ENCODE assay signal across 8 mouse cellular contexts in the genomic region with DNA sequence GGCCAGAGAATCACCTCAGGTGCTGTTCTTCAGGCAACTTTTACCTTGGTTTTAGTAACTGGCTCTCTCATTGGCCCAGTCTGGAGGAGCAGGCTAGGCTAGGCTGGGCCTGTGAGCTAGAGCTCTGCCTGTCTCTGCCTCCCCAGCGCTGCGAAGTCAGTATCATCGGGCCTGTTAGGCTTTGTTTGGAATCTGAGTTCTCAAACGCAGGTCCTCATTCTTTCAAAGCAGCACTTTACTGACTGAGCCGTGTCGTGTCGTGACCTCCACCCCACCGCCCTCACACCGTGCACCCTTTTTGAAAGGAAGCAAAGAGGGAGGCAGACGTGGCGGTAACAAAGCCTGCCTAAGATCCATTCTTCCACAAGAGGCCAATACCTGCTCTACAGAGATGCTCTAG. TPM values are rescaled to one million over a fixed set of nuclear protein-coding genes. Genes with fewer than 3 reads are reported as not detected.
DNase-seq lines count a peak whose midpoint lies in the region; ATAC-seq and TF ChIP-seq lines count a peak whose summit lies in the region.

No protein-coding gene starts in this region.

- WGBS in neural tube, embryonic 11.5 days, result 40% methylated on average over 11 of the region's 11 CpGs
- 63% methylated on average over 11 of the region's 11 CpGs for WGBS in limb, embryonic 10.5 days
- 38% methylated on average over 11 of the region's 11 CpGs for WGBS in neural tube, embryonic 14.5 days

- no peaks in the 10 kb centered on the region for H3K9me3 ChIP-seq in neural tube, embryonic 11.5 days (ENCODE audit: control insufficient read depth, low read length)
- H3K9me3 ChIP-seq in limb, embryonic 10.5 days (replicated peaks), result no peaks in the 10 kb centered on the region
- H3K9me3 ChIP-seq in neural tube, embryonic 14.5 days (ENCODE audit: control insufficient read depth, low read length), result no peaks in the 10 kb centered on the region

- TF ChIP-seq CTCF in embryonic fibroblast, embryonic 13.5 days (IDR thresholded peaks at IDR 0.05; ENCODE audit: borderline replicate concordance, insufficient read depth, low read length), result no peak

- H3K36me3 ChIP-seq in neural tube, embryonic 11.5 days (ENCODE audit: control insufficient read depth, insufficient read depth, low read length), result no peaks in the 10 kb centered on the region; the same call in 1 of the 2 replicates
- peaks cover 9% of the 10 kb centered on the region for H3K36me3 ChIP-seq in limb, embryonic 10.5 days
- no peaks in the 10 kb centered on the region for H3K36me3 ChIP-seq in neural tube, embryonic 14.5 days (ENCODE audit: control insufficient read depth, insufficient read depth, low read length)

- H3K4me3 ChIP-seq in neural tube, embryonic 11.5 days (ENCODE audit: low read depth, low read length), result peak overlapping the region; percentile 89
- peak overlapping the region; percentile 22 for H3K4me3 ChIP-seq in embryonic fibroblast, embryonic 13.5 days (ENCODE audit: insufficient read depth, low read length)
- H3K4me3 ChIP-seq in limb, embryonic 10.5 days, result peak overlapping the region; percentile 95
- H3K4me3 ChIP-seq in neural tube, embryonic 14.5 days (ENCODE audit: low read depth, low read length), result peak overlapping the region; percentile 92

- peak overlapping the region; percentile 76 for H3K4me2 ChIP-seq in neural tube, embryonic 11.5 days (ENCODE audit: low read depth)
- peak overlapping the region; percentile 79 for H3K4me2 ChIP-seq in neural tube, embryonic 14.5 days (ENCODE audit: low read depth, low read length)

- DNase-seq in neural tube, embryonic 11.5 days (ENCODE audit: low spot score), result no peak
- DNase-seq in neural tube, embryonic 10.5 days (ENCODE audit: extremely low spot score, low spot score), result no peak
- no peak for DNase-seq in limb, embryonic 10.5 days (ENCODE audit: low spot score)
- DNase-seq in left cerebral cortex, postnatal 36 days (ENCODE audit: low spot score in 2 of 2), result no peak
- DNase-seq in MN1 (ENCODE audit: low spot score), result no peak

- intact Hi-C loops in left cerebral cortex, postnatal 36 days (cut with DNase I), result loop anchor here (5.0 kb wide), 1 partner anchor 117 kb away; a partner anchor contains a TSS

- H3K27me3 ChIP-seq in neural tube, embryonic 11.5 days (ENCODE audit: control insufficient read depth, insufficient read depth, low read length), result no peaks in the 10 kb centered on the region
- H3K27me3 ChIP-seq in limb, embryonic 10.5 days (ENCODE audit: low read depth, poor library complexity, severe bottlenecking), result no peaks in the 10 kb centered on the region
- H3K27me3 ChIP-seq in neural tube, embryonic 14.5 days (ENCODE audit: control insufficient read depth, insufficient read depth, low read length), result no peaks in the 10 kb centered on the region

- H3K4me1 ChIP-seq in neural tube, embryonic 11.5 days (ENCODE audit: control insufficient read depth, insufficient read depth, low read length), result peaks cover 18% of the 10 kb centered on the region
- 0 out of 2 replicates have a peak, but pooled peaks cover 2% of the 10 kb centered on the region for H3K4me1 ChIP-seq in embryonic fibroblast, embryonic 13.5 days (ENCODE audit: control insufficient read depth, insufficient read depth, low read length)
- H3K4me1 ChIP-seq in limb, embryonic 10.5 days, result peaks cover 25% of the 10 kb centered on the region
- H3K4me1 ChIP-seq in neural tube, embryonic 14.5 days (ENCODE audit: control insufficient read depth, insufficient read depth, low read length), result peaks cover 12% of the 10 kb centered on the region; the same call in 1 of the 2 replicates

- no peak for ATAC-seq in neural tube, embryonic 11.5 days (ENCODE audit: insufficient read depth, low FRiP score, low TSS enrichment)
- no peak for ATAC-seq in neural tube, embryonic 14.5 days (ENCODE audit: low read depth)
- no peak for ATAC-seq in granulocyte monocyte progenitor cell, adult 5-6 weeks (replicated peaks; ENCODE audit: poor library complexity, severe bottlenecking)

- H3K9ac ChIP-seq in neural tube, embryonic 11.5 days (ENCODE audit: low read length), result peak overlapping the region; percentile 51
- peak overlapping the region; percentile 32; the same call in 1 of the 2 replicates for H3K9ac ChIP-seq in neural tube, embryonic 14.5 days (replicated peaks; ENCODE audit: low read depth, low read length)

- TF ChIP-seq POLR2A in embryonic fibroblast, embryonic 13.5 days (IDR thresholded peaks at IDR 0.05; ENCODE audit: low read depth, low read length), result no peak

- H3K27ac ChIP-seq in neural tube, embryonic 11.5 days (ENCODE audit: low read depth, low read length), result no peak overlapping the region
- no peak overlapping the region for H3K27ac ChIP-seq in embryonic fibroblast, embryonic 13.5 days (ENCODE audit: insufficient read depth, low read length)
- peak overlapping the region; percentile 96 for H3K27ac ChIP-seq in limb, embryonic 10.5 days
- H3K27ac ChIP-seq in neural tube, embryonic 14.5 days (ENCODE audit: low read depth, low read length), result no peak overlapping the region

RNA-seq across cellular contexts. Expression of a gene that starts 0.9 kb away (rescaled TPM):
- polyA plus RNA-seq in neural tube, embryonic 11.5 days (2014; fragmentation: Nextera tagmentation; extraction: Ambion mirVana), result 33.0 and 39.0 TPM in 2 replicates
- 101 and 107 TPM in 2 replicates for polyA plus RNA-seq in embryonic fibroblast, embryonic 13.5 days (2011; ENCODE audit: insufficient read length, low read depth, missing spikeins)
- 62.9 and 73.7 TPM in 2 replicates for polyA plus RNA-seq in limb, embryonic 10.5 days (2016; fragmentation: Nextera tagmentation; extraction: Ambion mirVana)
- polyA plus RNA-seq in neural tube, embryonic 14.5 days (2014; fragmentation: Nextera tagmentation; extraction: Ambion mirVana), result 18.5 and 19.6 TPM in 2 replicates
- 109 and 147 TPM in 2 replicates for total RNA-seq in granulocyte monocyte progenitor cell, adult 5-6 weeks (2014; fragmentation: Nextera tagmentation)
- total RNA-seq in granulocyte monocyte progenitor cell, adult 5-6 weeks (2017), result 34.1 and 37.3 TPM in 2 replicates
- total RNA-seq in left cerebral cortex, postnatal 36 days (2021), result 10 to 100 TPM; 21.5 to 30.3 TPM

Comparison
In these comparisons a context has a peak if more than half of its experiments do, and no peak if none do; other contexts are left out.
1. H3K4me3 ChIP-seq: peak in every context shown above with its lines; median percentile 95 in limb, embryonic 10.5 days; 92 in neural tube, embryonic 14.5 days; 89 in neural tube, embryonic 11.5 days; 22 in embryonic fibroblast, embryonic 13.5 days.